Mouse (Mus musculus): Measurements from ENCODE around the gene Clcnka. TPM values are rescaled to one million over a fixed set of nuclear protein-coding genes. Genes with fewer than 3 reads are reported as not detected.

The Clcnka gene
- polyA plus RNA-seq, 1 experiment: 0.32 TPM

- 73% methylated on average over 7 of the region's 7 CpGs for WGBS
- TF ChIP-seq POLR2A (IDR thresholded peaks at IDR 0.05; ENCODE audit: low read depth, low read length): no peak
- TF ChIP-seq CTCF (IDR thresholded peaks at IDR 0.05; ENCODE audit: extremely low read depth, insufficient read depth, insufficient read length, insufficient replicate concordance): no peak
- Histone ChIP-seq H3K36me3 (ENCODE audit: control insufficient read depth, insufficient read depth, low read length) (no peaks in the 10 kb centered on the region), H3K4me1 (ENCODE audit: control insufficient read depth, insufficient read depth, insufficient read length) (no peaks in the 10 kb centered on the region), H3K4me3 (ENCODE audit: extremely low read depth, insufficient read depth, insufficient read length) (no peak overlapping the region), H3K27ac (ENCODE audit: insufficient read depth, low read length) (no peak overlapping the region), H3K27me3 (ENCODE audit: control insufficient read depth, insufficient read depth, low read length) (no peaks in the 10 kb centered on the region)
- no peak for DNase-seq (ENCODE audit: low read depth in 1 of 2, low spot score in 2 of 2)
Observed at GRCm38 (mm10) chr4:141351972-141352371, 46.6 kb downstream of the Clcnka start.

GRCm38 (mm10) chr4:141350015-141350414, 48.5 kb downstream of the Clcnka start:
- Histone ChIP-seq H3K4me3 (ENCODE audit: extremely low read depth, insufficient read depth, insufficient read length) (no peak overlapping the region), H3K36me3 (ENCODE audit: control insufficient read depth, insufficient read depth, low read length) (no peaks in the 10 kb centered on the region), H3K27ac (ENCODE audit: insufficient read depth, low read length) (no peak overlapping the region), H3K27me3 (ENCODE audit: control insufficient read depth, insufficient read depth, low read length) (no peaks in the 10 kb centered on the region), H3K4me1 (ENCODE audit: control insufficient read depth, insufficient read depth, insufficient read length) (no peaks in the 10 kb centered on the region)
- DNase-seq (ENCODE audit: low read depth in 1 of 2, low spot score in 2 of 2): no peak
- 91% methylated on average over 12 of the region's 12 CpGs for WGBS
- no peak for TF ChIP-seq POLR2A (IDR thresholded peaks at IDR 0.05; ENCODE audit: low read depth, low read length)
- no peak for TF ChIP-seq CTCF (IDR thresholded peaks at IDR 0.05; ENCODE audit: extremely low read depth, insufficient read depth, insufficient read length, insufficient replicate concordance)

- WGBS: 81% methylated on average over 11 of the region's 11 CpGs
- no peaks in the 10 kb centered on the region for H3K27me3 ChIP-seq (ENCODE audit: control insufficient read depth, insufficient read depth, low read length)
Observed at GRCm38 (mm10) chr4:141348616-141349015, 49.9 kb downstream of the Clcnka start.

GRCm38 (mm10) chr4:141347365-141347797, 51.1 kb downstream of the Clcnka start:
- no peaks in the 10 kb centered on the region for H3K36me3 ChIP-seq (ENCODE audit: control insufficient read depth, insufficient read depth, low read length)
- H3K27ac ChIP-seq (ENCODE audit: insufficient read depth, low read length): no peak overlapping the region
- no peaks in the 10 kb centered on the region for H3K27me3 ChIP-seq (ENCODE audit: control insufficient read depth, insufficient read depth, low read length)
- no peak for DNase-seq (ENCODE audit: low read depth in 1 of 2, low spot score in 2 of 2)
- no peak for TF ChIP-seq CTCF (IDR thresholded peaks at IDR 0.05; ENCODE audit: extremely low read depth, insufficient read depth, insufficient read length, insufficient replicate concordance)
- TF ChIP-seq POLR2A (IDR thresholded peaks at IDR 0.05; ENCODE audit: low read depth, low read length): no peak
- H3K4me3 ChIP-seq (ENCODE audit: extremely low read depth, insufficient read depth, insufficient read length): no peak overlapping the region
- 48% methylated on average over 8 of the region's 8 CpGs for WGBS
- no peaks in the 10 kb centered on the region for H3K4me1 ChIP-seq (ENCODE audit: control insufficient read depth, insufficient read depth, insufficient read length)

More at GRCm38 (mm10) chr4:141348616-141349015, 49.9 kb downstream of the Clcnka start:
- Histone ChIP-seq H3K4me3 (ENCODE audit: extremely low read depth, insufficient read depth, insufficient read length) (no peak overlapping the region), H3K36me3 (ENCODE audit: control insufficient read depth, insufficient read depth, low read length) (no peaks in the 10 kb centered on the region), H3K27ac (ENCODE audit: insufficient read depth, low read length) (no peak overlapping the region), H3K4me1 (ENCODE audit: control insufficient read depth, insufficient read depth, insufficient read length) (no peaks in the 10 kb centered on the region)
- no peak for DNase-seq (ENCODE audit: low read depth in 1 of 2, low spot score in 2 of 2)
- TF ChIP-seq POLR2A (IDR thresholded peaks at IDR 0.05; ENCODE audit: low read depth, low read length): no peak
- no peak for TF ChIP-seq CTCF (IDR thresholded peaks at IDR 0.05; ENCODE audit: extremely low read depth, insufficient read depth, insufficient read length, insufficient replicate concordance)

- no peak for TF ChIP-seq POLR2A (IDR thresholded peaks at IDR 0.05; ENCODE audit: low read depth, low read length)
- TF ChIP-seq CTCF (IDR thresholded peaks at IDR 0.05; ENCODE audit: extremely low read depth, insufficient read depth, insufficient read length, insufficient replicate concordance): no peak
- WGBS: 91% methylated on average over 12 of the region's 12 CpGs
- no peak for DNase-seq (ENCODE audit: low read depth in 1 of 2, low spot score in 2 of 2)
Observed at GRCm38 (mm10) chr4:141345219-141345618, 53.3 kb downstream of the Clcnka start.

GRCm38 (mm10) chr4:141343515-141343914, 55.0 kb downstream of the Clcnka start:
- Histone ChIP-seq H3K4me3 (ENCODE audit: extremely low read depth, insufficient read depth, insufficient read length) (no peak overlapping the region), H3K27ac (ENCODE audit: insufficient read depth, low read length) (no peak overlapping the region), H3K27me3 (ENCODE audit: control insufficient read depth, insufficient read depth, low read length) (no peaks in the 10 kb centered on the region), H3K4me1 (ENCODE audit: control insufficient read depth, insufficient read depth, insufficient read length) (peaks cover 3% of the 10 kb centered on the region; the same call in 1 of the 2 replicates), H3K36me3 (ENCODE audit: control insufficient read depth, insufficient read depth, low read length) (no peaks in the 10 kb centered on the region)
- no peak for TF ChIP-seq CTCF (IDR thresholded peaks at IDR 0.05; ENCODE audit: extremely low read depth, insufficient read depth, insufficient read length, insufficient replicate concordance)
- TF ChIP-seq POLR2A (IDR thresholded peaks at IDR 0.05; ENCODE audit: low read depth, low read length): no peak
- 84% methylated on average over 7 of the region's 7 CpGs for WGBS
- DNase-seq (ENCODE audit: low read depth in 1 of 2, low spot score in 2 of 2): no peak

More at GRCm38 (mm10) chr4:141345219-141345618, 53.3 kb downstream of the Clcnka start:
- Histone ChIP-seq H3K36me3 (ENCODE audit: control insufficient read depth, insufficient read depth, low read length) (no peaks in the 10 kb centered on the region), H3K27ac (ENCODE audit: insufficient read depth, low read length) (no peak overlapping the region), H3K4me1 (ENCODE audit: control insufficient read depth, insufficient read depth, insufficient read length) (no peaks in the 10 kb centered on the region), H3K27me3 (ENCODE audit: control insufficient read depth, insufficient read depth, low read length) (no peaks in the 10 kb centered on the region), H3K4me3 (ENCODE audit: extremely low read depth, insufficient read depth, insufficient read length) (no peak overlapping the region)

GRCm38 (mm10) chr4:141341477-141341876, 57.0 kb downstream of the Clcnka start:
- H3K36me3 ChIP-seq (ENCODE audit: control insufficient read depth, insufficient read depth, low read length): no peaks in the 10 kb centered on the region
- H3K27ac ChIP-seq (ENCODE audit: insufficient read depth, low read length): no peak overlapping the region
- no peak overlapping the region for H3K4me3 ChIP-seq (ENCODE audit: extremely low read depth, insufficient read depth, insufficient read length)
- 75% methylated on average over 7 of the region's 7 CpGs for WGBS
- no peaks in the 10 kb centered on the region for H3K27me3 ChIP-seq (ENCODE audit: control insufficient read depth, insufficient read depth, low read length)
- peaks cover 3% of the 10 kb centered on the region; the same call in 1 of the 2 replicates for H3K4me1 ChIP-seq (ENCODE audit: control insufficient read depth, insufficient read depth, insufficient read length)
- no peak for TF ChIP-seq CTCF (IDR thresholded peaks at IDR 0.05; ENCODE audit: extremely low read depth, insufficient read depth, insufficient read length, insufficient replicate concordance)
- TF ChIP-seq POLR2A (IDR thresholded peaks at IDR 0.05; ENCODE audit: low read depth, low read length): no peak
- no peak for DNase-seq (ENCODE audit: low read depth in 1 of 2, low spot score in 2 of 2)
